Mouse (Mus musculus): Measurements from ENCODE around the gene Asic4. TPM values are rescaled to one million over a fixed set of nuclear protein-coding genes. Genes with fewer than 3 reads are reported as not detected.

Asic4 gene
- polyA plus RNA-seq, 1 experiment from 2014 or later: 8.2 TPM

DNA sequence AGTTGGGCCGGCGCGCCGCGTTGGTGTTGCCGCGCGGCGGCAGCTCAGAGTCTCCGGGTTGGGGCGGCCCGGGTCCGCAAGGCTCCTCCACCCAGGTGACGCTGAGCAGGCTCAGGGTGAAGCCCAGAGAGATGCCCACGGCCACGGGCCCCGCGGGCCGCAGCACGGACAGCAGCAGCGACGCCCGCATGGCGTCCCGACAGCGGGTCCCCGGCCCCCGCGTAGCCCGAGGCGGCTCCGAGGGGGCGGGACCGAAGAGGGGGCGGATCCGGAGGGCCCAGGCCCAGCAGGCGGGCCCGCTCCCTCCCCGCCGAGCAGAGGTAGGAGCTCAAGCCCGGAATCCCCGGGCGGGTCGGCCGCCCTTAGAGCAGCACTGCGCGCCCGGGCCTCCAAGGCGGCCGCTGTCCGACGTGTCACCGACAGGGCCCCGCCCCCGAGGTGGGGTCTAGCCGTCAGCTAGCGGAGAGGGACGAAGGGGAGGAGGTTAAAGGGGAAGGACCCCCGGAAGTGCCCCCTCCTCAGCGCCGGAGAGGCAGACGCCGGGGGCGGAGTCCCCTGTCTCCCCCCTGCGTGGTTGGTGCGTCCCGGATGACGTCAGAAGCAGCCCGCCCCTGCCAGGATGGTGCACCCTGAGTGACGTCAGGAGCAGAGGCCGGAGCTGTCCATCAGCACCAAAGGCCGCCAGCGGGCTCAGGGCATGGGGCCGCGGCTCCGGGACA, 28.8 kb downstream of the Asic4 start, which contains the start of the genes Chpf and Tmem198:
Gene Chpf (minus strand): TSS at position 392 of the 719 bp plus-strand sequence.
Gene Tmem198 (plus strand): TSS at position 617 of the 719 bp plus-strand sequence.
- H3K4me2 ChIP-seq: peak within 1 kb of the TSS; percentile 90
- H3K27me3 ChIP-seq: peaks cover 45% of the 10 kb centered on the region
- ATAC-seq (ENCODE audit: low FRiP score): peak; percentile 95
- H3K9ac ChIP-seq: peak within 1 kb of the TSS; percentile 85
- peaks cover 41% of the 10 kb centered on the region for H3K4me1 ChIP-seq
- H3K27ac ChIP-seq: peak within 1 kb of the TSS; percentile 75
- H3K9me3 ChIP-seq: no peaks in the 10 kb centered on the region
- H3K4me3 ChIP-seq (replicated peaks): peak within 1 kb of the TSS; percentile 86
- WGBS: 0% methylated on average over 38 of the region's 76 CpGs
- peaks cover 27% of the 10 kb centered on the region for H3K36me3 ChIP-seq (replicated peaks)

DNA sequence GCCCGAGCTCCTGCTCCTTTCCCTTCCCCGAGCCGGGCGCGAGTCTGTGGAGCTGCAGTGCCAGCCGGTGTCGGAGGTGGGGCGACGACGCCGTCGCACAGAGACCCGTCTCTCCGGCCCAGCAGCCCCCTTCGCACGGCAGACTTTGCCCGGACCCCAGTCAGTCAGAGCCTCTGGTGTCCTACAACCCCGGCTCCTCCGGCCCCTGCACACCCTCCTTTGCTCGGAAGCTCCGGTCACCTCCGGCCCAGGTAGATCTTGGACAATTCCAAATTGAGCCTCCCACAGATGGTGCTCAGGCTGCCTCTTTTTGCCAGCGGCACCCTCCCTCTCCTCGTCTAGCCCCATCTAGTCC, 29.4 kb downstream of the Asic4 start:
- H3K9ac ChIP-seq: peak overlapping the region; percentile 85
- H3K27me3 ChIP-seq: peaks cover 50% of the 10 kb centered on the region
- H3K27ac ChIP-seq: peak overlapping the region; percentile 75
- ATAC-seq (ENCODE audit: low FRiP score): no peak
- peak overlapping the region; percentile 90 for H3K4me2 ChIP-seq
- H3K9me3 ChIP-seq: no peaks in the 10 kb centered on the region
- peak overlapping the region; percentile 86 for H3K4me3 ChIP-seq (replicated peaks)
- under 1% methylated on average over 23 of the region's 24 CpGs for WGBS
- H3K36me3 ChIP-seq (replicated peaks): peaks cover 21% of the 10 kb centered on the region
- H3K4me1 ChIP-seq: peaks cover 41% of the 10 kb centered on the region

DNA sequence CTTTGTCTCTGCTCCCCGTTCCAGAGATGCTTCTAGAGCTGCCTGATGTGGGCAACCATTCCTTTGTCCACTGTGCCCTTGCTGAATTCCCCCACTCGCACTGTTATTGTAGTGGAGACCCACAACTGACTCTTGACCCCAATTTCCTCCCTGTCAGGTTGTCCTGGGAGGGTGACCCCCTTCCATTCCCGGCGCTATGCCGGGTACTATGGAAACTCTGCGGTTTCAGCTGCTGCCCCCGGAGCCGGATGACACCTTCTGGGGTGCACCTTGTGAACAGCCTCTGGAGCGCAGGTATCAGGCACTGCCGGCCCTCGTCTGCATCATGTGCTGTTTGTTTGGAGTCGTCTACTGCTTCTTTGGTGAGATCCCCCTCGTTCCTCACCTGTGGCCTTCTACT, 29.8 kb downstream of the Asic4 start:
- H3K4me2 ChIP-seq: peak overlapping the region; percentile 90
- H3K27me3 ChIP-seq: peaks cover 54% of the 10 kb centered on the region
- peaks cover 17% of the 10 kb centered on the region for H3K36me3 ChIP-seq (replicated peaks)
- H3K9ac ChIP-seq: peak overlapping the region; percentile 85
- WGBS: 16% methylated on average over 13 of the region's 13 CpGs
- no peaks in the 10 kb centered on the region for H3K9me3 ChIP-seq
- peaks cover 41% of the 10 kb centered on the region for H3K4me1 ChIP-seq
- peak overlapping the region; percentile 86 for H3K4me3 ChIP-seq (replicated peaks)
- ATAC-seq (ENCODE audit: low FRiP score): no peak
- H3K27ac ChIP-seq: no peak overlapping the region

DNA sequence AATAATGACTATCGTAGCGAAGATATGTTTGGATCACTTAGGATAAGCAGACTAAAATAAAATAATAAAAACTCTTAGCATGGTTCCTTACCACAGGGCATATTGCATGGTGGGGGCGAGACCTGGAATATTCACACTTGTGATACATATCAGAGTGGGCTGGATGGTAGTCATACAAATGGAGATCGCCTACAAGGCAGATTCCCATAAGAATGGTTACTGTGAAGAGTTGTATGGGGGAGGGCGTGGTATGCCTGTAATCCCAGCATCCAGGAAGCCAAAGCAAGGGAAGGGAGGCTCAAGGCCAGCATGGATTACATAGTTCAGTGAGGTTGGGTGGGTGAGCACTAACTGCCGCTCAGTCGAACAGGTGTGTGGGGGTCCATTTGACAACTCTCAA, 30.5 kb downstream of the Asic4 start:
- Histone ChIP-seq H3K4me3 (replicated peaks) (0 out of 2 replicates have a peak overlapping the region, but pooled peaks have one; percentile 86), H3K9ac (no peak overlapping the region), H3K27ac (no peak overlapping the region), H3K9me3 (no peaks in the 10 kb centered on the region), H3K36me3 (replicated peaks) (peaks cover 10% of the 10 kb centered on the region), H3K4me2 (peak overlapping the region; percentile 90), H3K27me3 (peaks cover 61% of the 10 kb centered on the region), H3K4me1 (peaks cover 41% of the 10 kb centered on the region)
- 84% methylated on average over 7 of the region's 7 CpGs for WGBS
- no peak for ATAC-seq (ENCODE audit: low FRiP score)

DNA sequence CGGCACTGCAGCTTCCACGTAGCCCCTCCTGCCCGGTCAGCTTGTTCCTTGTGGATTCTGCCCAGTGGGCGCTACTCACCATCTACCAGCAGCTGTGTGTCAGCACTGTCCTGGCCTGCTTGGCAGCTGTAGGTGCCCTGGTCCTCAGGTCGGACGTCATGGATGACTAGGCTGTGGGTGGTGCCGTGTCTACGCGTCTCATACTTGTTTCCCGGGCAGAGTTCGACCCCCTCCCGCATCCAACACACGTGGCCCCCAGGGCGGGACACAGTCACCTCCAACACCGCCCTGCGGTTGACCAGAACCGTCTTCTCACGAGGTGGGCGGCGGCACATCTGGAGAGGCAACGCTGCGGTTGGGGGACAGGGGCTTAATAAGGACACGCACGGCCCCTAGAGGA, 36.3 kb downstream of the Asic4 start:
- Histone ChIP-seq H3K4me3 (replicated peaks) (peak overlapping the region; percentile 53), H3K9ac (no peak overlapping the region), H3K4me2 (peak overlapping the region; percentile 75), H3K4me1 (peaks cover 28% of the 10 kb centered on the region), H3K27me3 (peaks cover 89% of the 10 kb centered on the region), H3K36me3 (replicated peaks) (peaks cover 8% of the 10 kb centered on the region), H3K9me3 (no peaks in the 10 kb centered on the region), H3K27ac (no peak overlapping the region)
- no peak for ATAC-seq (ENCODE audit: low FRiP score)
- 4% methylated on average over 24 of the region's 24 CpGs for WGBS

DNA sequence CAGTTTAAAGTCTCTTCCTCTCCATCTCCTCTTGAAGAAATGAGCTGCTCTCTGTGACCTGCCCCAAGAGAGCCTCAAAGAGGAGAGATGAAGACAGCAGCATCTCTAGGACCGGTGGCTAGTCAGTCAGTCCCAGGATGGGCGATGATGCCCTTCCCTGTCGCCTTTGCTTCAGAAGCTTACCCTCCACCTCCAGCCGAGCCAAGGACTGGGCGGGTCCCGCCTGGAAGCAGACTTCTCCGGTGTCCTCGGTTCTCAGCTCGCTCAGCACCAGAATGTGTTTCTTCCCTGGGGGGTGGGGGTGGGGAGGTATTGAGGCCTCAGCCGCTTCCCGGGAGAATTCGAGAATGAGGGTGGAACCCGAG, 36.8 kb downstream of the Asic4 start:
- H3K4me2 ChIP-seq: peak overlapping the region; percentile 75
- peaks cover 27% of the 10 kb centered on the region for H3K4me1 ChIP-seq
- WGBS: under 1% methylated on average over 13 of the region's 13 CpGs
- peak; percentile 12; the same call in 1 of the 2 replicates for ATAC-seq (ENCODE audit: low FRiP score)
- no peak overlapping the region for H3K27ac ChIP-seq
- H3K27me3 ChIP-seq: peaks cover 89% of the 10 kb centered on the region
- H3K36me3 ChIP-seq (replicated peaks): peaks cover 12% of the 10 kb centered on the region
- H3K4me3 ChIP-seq (replicated peaks): peak overlapping the region; percentile 53
- peak overlapping the region; percentile 41; the same call in 1 of the 2 replicates for H3K9ac ChIP-seq
- no peaks in the 10 kb centered on the region for H3K9me3 ChIP-seq

DNA sequence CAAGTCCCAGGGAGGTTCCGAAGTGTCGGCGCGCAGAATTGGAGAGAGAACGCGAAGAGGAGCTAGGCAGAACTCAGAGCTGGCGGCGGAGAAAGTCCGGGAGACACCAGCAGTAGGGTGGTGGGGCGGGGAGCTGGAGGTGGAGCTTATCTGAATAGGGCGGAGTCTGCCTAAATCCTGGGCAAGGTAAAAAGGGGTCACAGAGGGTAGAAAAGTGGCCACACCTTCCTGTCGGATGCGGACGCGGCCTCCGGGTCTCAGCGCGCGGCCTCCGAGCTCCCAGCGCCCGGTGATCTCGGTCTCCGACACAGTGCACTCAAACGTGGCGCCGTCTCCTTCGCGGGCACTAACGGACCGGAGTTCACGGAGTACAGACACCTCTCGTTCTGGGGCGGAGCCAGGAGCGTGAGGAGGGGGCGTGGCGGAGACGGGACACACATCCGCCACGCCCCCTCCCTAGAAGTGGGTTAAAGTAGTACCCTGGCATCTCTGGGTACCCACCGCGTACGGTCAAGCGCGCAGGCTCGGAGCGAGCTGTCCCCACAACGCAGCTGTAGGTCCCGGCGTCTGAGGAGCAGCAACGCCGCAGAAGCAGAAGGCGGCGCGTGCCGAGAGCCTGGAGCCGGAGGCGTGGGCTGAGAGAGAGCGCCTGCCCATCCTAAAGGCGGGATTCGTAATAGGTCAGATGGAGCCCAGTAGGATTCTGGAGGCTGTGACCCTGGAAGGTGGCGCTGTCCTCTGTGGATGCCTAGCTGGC, 37.3 kb downstream of the Asic4 start:
- Histone ChIP-seq H3K4me2 (peak overlapping the region; percentile 75), H3K4me3 (replicated peaks) (peak overlapping the region; percentile 53), H3K4me1 (peaks cover 25% of the 10 kb centered on the region), H3K36me3 (replicated peaks) (peaks cover 14% of the 10 kb centered on the region), H3K9ac (peak overlapping the region; percentile 41), H3K9me3 (no peaks in the 10 kb centered on the region), H3K27me3 (peaks cover 88% of the 10 kb centered on the region), H3K27ac (no peak overlapping the region)
- WGBS: under 1% methylated on average over 62 of the region's 62 CpGs
- ATAC-seq (ENCODE audit: low FRiP score): peak; percentile 75

DNA sequence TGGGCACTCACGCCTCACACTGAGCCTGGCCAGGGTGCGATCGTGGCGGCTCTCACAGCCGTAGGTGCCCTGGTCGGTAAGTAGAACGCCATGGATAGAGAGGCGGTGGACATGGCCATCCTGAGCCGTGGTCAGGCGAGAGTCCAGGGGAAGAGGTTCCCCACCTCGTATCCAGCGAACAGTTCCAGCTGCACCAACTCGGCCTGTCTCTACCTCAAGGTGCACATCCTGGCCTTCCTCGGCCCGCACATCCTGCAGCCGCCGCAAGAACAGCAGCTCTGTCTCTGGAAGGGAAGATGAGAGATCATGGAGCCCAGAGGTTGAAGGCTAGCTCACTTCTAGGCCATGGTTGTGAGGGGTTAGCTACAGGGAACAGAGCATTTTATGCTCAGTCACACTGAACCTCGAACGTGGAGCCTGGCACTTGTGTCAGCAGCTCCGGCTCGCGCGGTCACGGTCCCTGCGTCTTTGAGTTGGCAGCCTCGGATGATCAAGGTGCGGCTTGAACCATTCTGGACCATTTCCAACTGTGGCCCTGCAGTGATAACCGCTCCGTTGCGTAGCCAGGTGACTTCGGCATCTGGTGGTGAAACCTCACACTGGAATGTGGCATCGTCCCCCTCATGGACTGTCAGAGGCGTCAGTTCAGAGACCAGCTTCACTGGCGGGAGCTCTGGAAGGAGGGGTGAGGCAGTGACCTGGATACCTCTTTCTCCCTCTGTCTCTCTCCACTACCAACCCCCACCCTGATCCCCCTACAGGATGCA, 40.7 kb downstream of the Asic4 start:
- Histone ChIP-seq H3K27me3 (peaks cover 65% of the 10 kb centered on the region), H3K9me3 (no peaks in the 10 kb centered on the region), H3K4me1 (peaks cover 21% of the 10 kb centered on the region), H3K4me2 (no peak overlapping the region), H3K27ac (no peak overlapping the region), H3K9ac (no peak overlapping the region), H3K4me3 (replicated peaks) (no peak overlapping the region), H3K36me3 (replicated peaks) (peaks cover 14% of the 10 kb centered on the region)
- ATAC-seq (ENCODE audit: low FRiP score): no peak
- WGBS: 80% methylated on average over 34 of the region's 34 CpGs

DNA sequence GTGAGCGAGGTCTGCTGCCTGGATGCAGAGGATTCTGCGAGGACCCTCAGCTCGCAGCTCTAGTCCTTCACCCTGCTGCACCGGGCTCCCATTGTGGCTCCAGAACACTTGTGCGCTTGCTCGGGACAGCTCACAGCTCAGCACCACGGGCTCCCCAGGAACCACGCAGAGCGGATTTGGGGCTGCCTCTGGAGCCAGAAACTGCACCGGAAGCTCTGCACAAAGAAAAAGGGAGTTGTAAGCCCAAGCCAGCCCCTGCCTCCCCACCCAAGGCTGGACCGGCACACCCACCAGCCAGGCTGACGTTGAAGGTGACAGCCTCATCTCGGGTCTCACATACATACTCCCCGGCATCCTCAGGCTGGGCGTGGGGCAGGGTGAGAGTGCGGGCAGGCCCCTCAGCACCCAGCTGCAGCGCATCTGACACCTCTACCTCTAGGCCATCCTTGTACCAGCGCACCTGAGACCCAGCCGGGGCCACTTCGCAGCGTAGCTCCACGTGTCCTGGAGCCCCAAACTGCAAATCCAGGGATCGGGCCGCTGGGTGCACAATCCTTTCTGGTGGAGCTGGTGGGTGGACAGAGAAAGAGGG, 42.4 kb downstream of the Asic4 start:
- Histone ChIP-seq H3K9ac (no peak overlapping the region), H3K27me3 (peaks cover 53% of the 10 kb centered on the region), H3K4me3 (replicated peaks) (no peak overlapping the region), H3K4me1 (peaks cover 8% of the 10 kb centered on the region), H3K4me2 (no peak overlapping the region), H3K27ac (no peak overlapping the region), H3K9me3 (no peaks in the 10 kb centered on the region), H3K36me3 (replicated peaks) (peaks cover 28% of the 10 kb centered on the region)
- ATAC-seq (ENCODE audit: low FRiP score): no peak
- WGBS: 29% methylated on average over 24 of the region's 24 CpGs

DNA sequence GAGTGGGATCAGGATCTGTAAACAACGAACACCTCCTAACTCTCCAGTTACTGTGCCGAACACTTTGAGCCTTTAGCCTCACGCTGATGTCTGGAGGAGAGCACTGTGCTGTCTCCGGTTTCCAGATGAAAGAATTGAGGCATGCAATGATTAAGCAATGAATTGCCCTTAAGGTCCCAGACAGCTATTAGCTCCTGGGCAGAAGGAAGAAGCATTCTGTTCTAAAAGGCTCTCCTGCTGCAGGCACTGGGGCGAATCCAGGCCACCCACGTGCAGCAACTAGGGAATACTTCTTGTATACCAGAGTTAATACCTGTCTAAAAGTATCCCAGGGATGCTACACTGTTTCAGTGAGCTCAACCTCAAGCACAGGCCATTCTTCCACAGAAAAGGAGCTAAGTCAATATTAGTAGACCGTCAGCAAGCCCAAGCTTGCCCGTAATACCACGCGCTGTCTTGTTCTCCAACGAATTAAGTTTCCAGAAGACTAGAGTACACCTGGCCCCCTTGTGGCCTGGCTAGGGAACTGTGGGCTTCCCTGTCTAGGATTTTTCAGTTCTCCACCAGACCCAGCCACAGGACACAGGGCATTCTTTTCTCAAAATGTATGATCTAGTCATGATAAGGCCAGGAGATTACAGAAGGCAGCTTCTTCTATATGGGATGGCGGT, 44.8 kb downstream of the Asic4 start:
- Histone ChIP-seq H3K4me1 (no peaks in the 10 kb centered on the region), H3K9ac (no peak overlapping the region), H3K4me3 (replicated peaks) (no peak overlapping the region), H3K4me2 (no peak overlapping the region), H3K9me3 (no peaks in the 10 kb centered on the region), H3K27me3 (peaks cover 34% of the 10 kb centered on the region), H3K27ac (no peak overlapping the region), H3K36me3 (replicated peaks) (peaks cover 47% of the 10 kb centered on the region)
- 37% methylated on average over 12 of the region's 12 CpGs for WGBS
- no peak for ATAC-seq (ENCODE audit: low FRiP score)

DNA sequence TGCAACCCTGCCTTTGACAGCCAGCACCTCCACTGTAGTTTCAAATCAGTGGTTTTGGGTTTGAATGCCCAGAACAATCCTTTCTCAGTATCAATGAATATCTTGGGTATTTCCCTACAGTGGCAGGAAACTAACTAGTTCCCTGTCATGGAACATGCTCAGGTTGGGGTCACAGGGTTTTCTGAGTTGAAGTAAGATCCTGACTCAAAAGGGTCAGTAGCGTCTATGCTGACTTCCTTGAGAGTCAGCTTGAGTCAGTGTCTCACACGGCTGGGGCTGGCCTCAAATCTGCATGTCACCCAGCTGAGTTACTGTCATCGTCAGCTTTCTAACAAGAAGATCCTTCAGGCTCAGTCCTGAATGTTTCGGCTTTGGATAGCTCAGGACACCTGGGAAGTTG, 48.7 kb downstream of the Asic4 start:
- Histone ChIP-seq H3K4me1 (no peaks in the 10 kb centered on the region), H3K27me3 (peaks cover 11% of the 10 kb centered on the region; the same call in 1 of the 2 replicates), H3K9me3 (no peaks in the 10 kb centered on the region), H3K9ac (no peak overlapping the region), H3K4me3 (replicated peaks) (no peak overlapping the region), H3K36me3 (replicated peaks) (peaks cover 62% of the 10 kb centered on the region), H3K4me2 (no peak overlapping the region), H3K27ac (no peak overlapping the region)
- WGBS: 94% methylated on average over 4 of the region's 4 CpGs
- no peak for ATAC-seq (ENCODE audit: low FRiP score)

Data from forebrain, embryonic 12.5 days (tissue).